Mouse (Mus musculus) brain, embryonic 14.5 days (tissue): ENCODE results near the gene Sel1l2.

Experiments
- CTCF ChIP-seq: fragments of 200-500 bp; IDR thresholded peaks from 2 replicates; pipeline ENCODE4 v1.5.1; 2012; ENCODE audit warnings: inconsistent platforms, mild to moderate bottlenecking, moderate library complexity, borderline replicate concordance; ENCODE audit not compliant: insufficient read depth, insufficient read length; ENCODE audit errors: extremely low read depth
- POLR2A ChIP-seq: fragments of 200-500 bp; IDR thresholded peaks from 2 replicates; pipeline ENCODE4 v1.6.1; 2012; ENCODE audit warnings: mild to moderate bottlenecking, inconsistent platforms, borderline replicate concordance; ENCODE audit not compliant: poor library complexity, insufficient read depth, insufficient read length, severe bottlenecking; ENCODE audit errors: extremely low read depth

GRCm38 (mm10) chr2:140297155-140297554 lies 92.4 kb downstream of the Sel1l2 start:
- TF ChIP-seq CTCF (no peak), POLR2A (no peak)
